Mouse (Mus musculus) testis, postnatal 10 days (tissue): ENCODE measurements around the gene Slc24a3.

Experiments used
- DNase-seq: peaks from one replicate; pipeline ENCODE4 v3.0.0; 2021; ENCODE audit warnings: low spot score

The Slc24a3 gene

GRCm38 (mm10) chr2:145631123-145631798, 463.7 kb downstream of the Slc24a3 start:
- DNase-seq, result no peak

- DNase-seq, result no peak
These were observed 464.2 kb downstream of the Slc24a3 start for GRCm38 (mm10) chr2:145631799-145632174.

GRCm38 (mm10) chr2:145633811-145634210, 466.3 kb downstream of the Slc24a3 start:
- no peak for DNase-seq

GRCm38 (mm10) chr2:145640255-145640984, 472.9 kb downstream of the Slc24a3 start:
- no peak for DNase-seq

GRCm38 (mm10) chr2:145655373-145655960, 487.9 kb downstream of the Slc24a3 start:
- DNase-seq, result no peak

- DNase-seq, result no peak
These were observed 488.6 kb downstream of the Slc24a3 start for GRCm38 (mm10) chr2:145656121-145656520.

GRCm38 (mm10) chr2:145656716-145657115, 489.2 kb downstream of the Slc24a3 start:
- DNase-seq, result no peak

- no peak for DNase-seq
These were observed 493.7 kb downstream of the Slc24a3 start for GRCm38 (mm10) chr2:145661242-145661641.

- no peak for DNase-seq
These were observed 496.3 kb downstream of the Slc24a3 start for GRCm38 (mm10) chr2:145663899-145664298.

- no peak for DNase-seq
These were observed 496.8 kb downstream of the Slc24a3 start for GRCm38 (mm10) chr2:145664311-145664710.

- DNase-seq, result no peak
These were observed 500.6 kb downstream of the Slc24a3 start for GRCm38 (mm10) chr2:145668135-145668534.

- DNase-seq, result no peak
These were observed 502.6 kb downstream of the Slc24a3 start for GRCm38 (mm10) chr2:145670131-145670530.

- DNase-seq, result no peak
These were observed 507.1 kb downstream of the Slc24a3 start for GRCm38 (mm10) chr2:145674496-145675141.

GRCm38 (mm10) chr2:145675142-145675755, 507.7 kb downstream of the Slc24a3 start, which contains the start of gene Rin2:
TSS of gene Rin2 (plus strand) at chr2:145675215.
- DNase-seq, result peak; percentile 85

- peak; percentile 71 for DNase-seq
These were observed 508.4 kb downstream of the Slc24a3 start for GRCm38 (mm10) chr2:145675756-145676543.

- no peak for DNase-seq
These were observed 509.0 kb downstream of the Slc24a3 start for GRCm38 (mm10) chr2:145676544-145676925.

- no peak for DNase-seq
These were observed 509.4 kb downstream of the Slc24a3 start for GRCm38 (mm10) chr2:145676936-145677335.

- DNase-seq, result no peak
These were observed 512.6 kb downstream of the Slc24a3 start for GRCm38 (mm10) chr2:145680141-145680540.

- no peak for DNase-seq
These were observed 513.2 kb downstream of the Slc24a3 start for GRCm38 (mm10) chr2:145680762-145681161.

GRCm38 (mm10) chr2:145681626-145682025, 514.1 kb downstream of the Slc24a3 start:
- no peak for DNase-seq

GRCm38 (mm10) chr2:145682924-145683323, 515.4 kb downstream of the Slc24a3 start:
- no peak for DNase-seq
